Mouse (Mus musculus) mouse trophoblast stem cell (cell line): Measurements from ENCODE around the gene Anks1b.

Experiments used
- in situ Hi-C, 2 experiments: fragments of 300-500 bp; cut with MseI, MboI; formaldehyde crosslinking; loops; 2 replicates in 1 of 2; 3 replicates in 1 of 2; pipeline ENCODE4 v1.15.1; 2025

Anks1b gene

GRCm38 (mm10) chr10:90169941-90170580 is 296.8 kb downstream of the Anks1b start:
- in situ Hi-C loops, result no loop called here

GRCm38 (mm10) chr10:90190366-90190765 is 317.1 kb downstream of the Anks1b start:
- in situ Hi-C loops, result no loop called here

GRCm38 (mm10) chr10:90196936-90197335 is 323.6 kb downstream of the Anks1b start:
- in situ Hi-C loops, result no loop called here

GRCm38 (mm10) chr10:90210044-90210443 is 336.7 kb downstream of the Anks1b start:
- in situ Hi-C loops, result no loop called here

- in situ Hi-C loops, result no loop called here
These were observed 347.2 kb downstream of the Anks1b start for GRCm38 (mm10) chr10:90220470-90220869.

- in situ Hi-C loops, result no loop called here
These were observed 349.6 kb downstream of the Anks1b start for GRCm38 (mm10) chr10:90222793-90223495.

GRCm38 (mm10) chr10:90235273-90235672 is 362.0 kb downstream of the Anks1b start:
- in situ Hi-C loops, result loop anchor here in 1 of 2 experiments (10.0 kb wide), 1 partner anchor 1840 kb away; no protein-coding TSS in a partner anchor

- in situ Hi-C loops, result loop anchor here in 1 of 2 experiments (10.0 kb wide), 1 partner anchor 1842 kb away; no protein-coding TSS in a partner anchor
These were observed 364.0 kb downstream of the Anks1b start for GRCm38 (mm10) chr10:90237290-90237689.

GRCm38 (mm10) chr10:90258944-90259714 is 385.8 kb downstream of the Anks1b start:
- in situ Hi-C loops, result no loop called here

- in situ Hi-C loops, result no loop called here
These were observed 398.0 kb downstream of the Anks1b start for GRCm38 (mm10) chr10:90271321-90271720.

GRCm38 (mm10) chr10:90273311-90273710 is 400.0 kb downstream of the Anks1b start:
- in situ Hi-C loops, result no loop called here

GRCm38 (mm10) chr10:90286589-90286988 is 413.3 kb downstream of the Anks1b start:
- in situ Hi-C loops, result no loop called here

GRCm38 (mm10) chr10:90303249-90303648 is 429.9 kb downstream of the Anks1b start:
- in situ Hi-C loops, result no loop called here

GRCm38 (mm10) chr10:90306156-90306555 is 432.8 kb downstream of the Anks1b start:
- in situ Hi-C loops, result no loop called here

- in situ Hi-C loops, result no loop called here
These were observed 434.7 kb downstream of the Anks1b start for GRCm38 (mm10) chr10:90307931-90308555.

- in situ Hi-C loops, result no loop called here
These were observed 456.5 kb downstream of the Anks1b start for GRCm38 (mm10) chr10:90329781-90330180.

- in situ Hi-C loops, result no loop called here
These were observed 472.1 kb downstream of the Anks1b start for GRCm38 (mm10) chr10:90345394-90345793.

- in situ Hi-C loops, result no loop called here
These were observed 482.9 kb downstream of the Anks1b start for GRCm38 (mm10) chr10:90356258-90356657.

- in situ Hi-C loops, result no loop called here
These were observed 484.0 kb downstream of the Anks1b start for GRCm38 (mm10) chr10:90357169-90357907.

- in situ Hi-C loops, result no loop called here
These were observed 495.7 kb downstream of the Anks1b start for GRCm38 (mm10) chr10:90369015-90369414.

- in situ Hi-C loops, result no loop called here
These were observed 497.4 kb downstream of the Anks1b start for GRCm38 (mm10) chr10:90370751-90371150.
